Mouse (Mus musculus): ENCODE measurements around the gene Ell.

Gene Ell

DNA sequence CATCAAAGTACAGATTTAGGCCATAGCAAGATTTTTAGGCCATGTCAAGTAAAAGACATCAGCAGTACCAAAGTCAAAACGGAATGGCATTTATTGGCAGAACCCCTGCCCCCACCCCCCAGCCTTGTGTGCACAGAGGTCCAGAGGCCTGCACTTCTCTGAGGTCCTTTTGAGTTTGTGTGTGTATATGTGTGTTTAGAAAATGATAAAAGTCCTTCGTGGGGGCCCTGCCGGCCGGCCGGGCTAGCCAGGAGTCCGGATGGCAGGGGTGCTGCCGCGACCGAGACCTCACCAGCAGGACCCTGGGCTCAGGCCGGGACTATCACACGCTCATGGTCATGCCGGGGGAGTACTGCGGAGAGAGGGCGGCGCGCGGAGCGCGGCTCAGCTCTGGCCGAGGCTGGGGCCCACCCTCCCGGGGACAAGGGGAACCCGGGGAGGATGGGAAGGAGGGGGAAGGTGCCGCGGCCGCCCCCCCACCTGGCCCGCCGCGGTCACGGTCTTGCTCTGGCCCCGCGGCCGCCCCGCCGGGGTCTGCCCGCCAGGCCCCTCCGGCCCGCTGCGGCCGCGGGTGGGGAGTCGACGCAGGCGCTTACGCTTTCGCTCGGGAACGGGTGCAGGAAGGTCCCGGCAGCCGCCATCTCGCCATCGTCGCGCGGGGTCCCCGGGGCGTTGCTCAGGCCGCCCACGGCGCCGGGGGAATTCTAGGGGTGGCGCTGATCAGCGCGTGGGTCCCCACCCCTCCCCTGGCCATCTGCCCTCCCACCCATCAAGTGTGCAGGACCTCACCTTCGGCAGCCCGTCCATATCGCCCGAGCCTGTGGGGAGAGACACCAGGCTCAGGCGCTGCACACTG is 58.4 kb downstream of the Ell start:
- no peak for DNase-seq (ENCODE audit: low spot score in 2 of 2)

DNA sequence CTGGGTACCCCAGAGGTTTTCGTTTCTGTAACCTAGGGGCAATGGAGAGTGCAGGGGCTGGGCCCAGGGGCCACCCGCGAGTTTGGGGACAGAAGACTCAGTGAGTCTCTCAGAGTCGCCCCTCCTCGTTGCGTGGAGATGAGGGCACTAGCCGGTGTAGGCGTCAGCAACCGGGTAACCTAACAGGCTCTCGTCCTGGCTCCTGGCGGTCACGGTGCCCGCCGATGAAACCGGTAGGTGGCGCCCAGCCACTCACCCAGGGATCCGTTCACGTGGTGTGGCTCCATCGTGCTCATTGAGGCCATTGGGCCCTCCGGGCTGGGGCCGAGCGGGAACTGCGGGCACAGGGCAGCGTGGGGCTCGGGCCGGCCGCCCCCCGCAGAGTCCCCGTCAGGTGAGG is 59.0 kb downstream of the Ell start:
- DNase-seq (ENCODE audit: low spot score in 2 of 2), result peak; percentile 80 to 86

DNA sequence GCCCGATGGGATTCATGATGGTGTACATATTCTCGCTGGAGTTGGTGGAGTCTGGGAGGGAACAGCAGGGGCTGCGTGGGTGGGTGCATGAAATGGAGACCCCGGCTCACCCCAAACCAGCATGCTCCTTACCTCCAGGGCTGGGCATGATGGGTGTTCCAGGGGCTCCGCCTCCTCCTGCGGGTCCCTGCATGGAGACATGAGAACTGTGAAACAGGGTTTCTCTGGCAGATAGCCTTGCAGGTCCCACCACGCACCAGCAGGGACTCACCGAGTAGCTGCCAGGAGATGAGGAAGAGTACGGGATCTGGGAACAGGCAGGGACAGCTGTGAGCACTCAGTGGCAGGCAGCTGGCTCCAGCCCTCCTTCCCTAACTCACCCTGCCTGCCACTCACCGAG is 59.5 kb downstream of the Ell start:
- DNase-seq (ENCODE audit: low spot score in 2 of 2), result no peak

DNA sequence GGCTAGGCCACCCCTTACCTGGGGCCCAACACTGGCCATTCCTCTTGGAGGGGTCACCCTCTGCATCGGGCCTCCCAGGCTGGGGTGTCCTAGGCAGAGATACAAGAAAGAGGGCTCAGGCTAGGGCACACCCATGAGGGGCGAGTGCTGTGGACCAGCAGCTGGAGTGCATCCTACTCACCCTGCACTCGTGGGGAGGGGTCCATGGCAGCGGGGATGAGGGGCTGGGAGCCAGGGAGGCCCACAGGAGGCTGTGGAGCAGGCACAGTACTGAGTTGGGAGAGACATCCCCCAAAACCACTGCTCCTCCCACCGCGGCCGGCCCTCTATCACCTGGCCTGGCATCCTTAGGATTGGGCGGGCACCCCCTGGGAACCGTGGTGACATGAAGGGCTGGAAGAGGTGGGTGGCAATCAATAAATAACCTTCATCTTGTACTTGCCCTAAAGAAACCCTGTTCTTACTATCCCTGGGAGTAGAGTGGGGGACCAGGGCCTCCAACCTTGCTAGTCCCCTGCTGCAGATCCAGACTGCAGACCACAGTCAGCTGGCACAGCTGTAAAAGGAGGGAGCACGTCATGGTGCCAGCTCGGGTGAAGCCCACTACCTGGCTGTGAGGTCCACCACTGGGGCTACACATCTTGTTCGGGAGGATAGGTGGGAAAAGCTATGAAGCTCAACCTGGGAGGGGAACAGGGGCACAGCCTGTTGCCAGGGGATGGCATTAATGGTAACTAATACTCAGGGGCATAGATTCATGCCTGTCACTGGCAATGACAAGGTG is 60.4 kb downstream of the Ell start:
- no peak for DNase-seq (ENCODE audit: low spot score in 2 of 2)

DNA sequence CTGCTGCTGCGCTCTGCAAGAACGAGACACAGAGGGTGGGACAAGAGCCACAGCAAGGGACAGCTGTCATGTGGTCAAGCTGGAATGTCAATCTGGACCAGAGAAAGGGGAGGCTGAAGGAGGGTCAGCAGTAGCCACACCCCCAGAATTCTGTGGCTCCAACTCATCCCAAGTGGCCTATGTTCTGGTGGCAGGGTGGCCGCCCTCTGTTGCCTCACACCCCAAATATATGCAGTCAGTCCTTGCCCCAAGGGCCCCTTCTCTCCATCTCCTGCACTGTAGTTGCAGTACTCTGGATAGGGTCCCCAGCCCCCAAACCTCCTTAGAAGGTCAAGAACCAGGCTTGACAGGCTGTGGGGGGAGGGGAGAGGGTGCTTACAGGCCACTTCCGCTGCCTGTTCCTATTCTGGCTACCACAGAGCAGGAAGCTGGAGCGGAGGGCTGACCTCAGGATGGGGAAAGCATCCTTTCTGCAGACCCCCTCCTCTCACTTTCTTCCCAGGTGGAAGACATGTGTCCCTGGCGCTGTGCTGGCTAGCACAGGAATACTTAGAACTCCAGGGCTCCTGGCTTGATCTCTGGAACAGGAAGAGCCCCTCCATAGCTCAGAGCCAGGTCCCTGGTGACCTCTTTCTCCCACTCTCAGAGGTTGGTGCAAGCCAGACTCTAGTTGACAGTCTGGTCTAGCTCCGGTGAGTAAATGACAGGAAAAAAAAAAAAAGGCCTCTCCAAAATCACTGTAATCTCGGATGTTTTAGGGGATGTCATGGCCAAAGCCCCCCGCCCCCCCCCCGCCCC is 61.4 kb downstream of the Ell start:
- no peak for DNase-seq (ENCODE audit: low spot score in 2 of 2)

DNA sequence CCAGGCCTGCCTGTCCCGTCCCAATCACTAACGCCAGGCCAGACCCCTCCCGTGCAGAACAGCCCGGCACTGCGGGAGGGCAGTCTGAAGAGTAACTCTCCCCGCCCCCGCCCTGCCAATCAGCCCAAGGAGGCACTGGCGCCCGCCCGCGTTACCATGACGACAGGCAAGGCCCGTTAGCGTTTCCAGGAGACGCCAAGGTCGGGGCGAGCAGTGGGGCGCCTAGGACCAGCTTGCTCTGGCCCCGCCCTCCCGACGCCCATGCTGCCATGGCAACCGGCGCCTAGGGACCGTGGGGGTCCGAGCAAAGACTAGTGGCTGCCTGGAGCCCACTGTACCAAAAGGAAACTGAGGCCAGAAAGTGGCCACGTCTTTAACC is 62.0 kb downstream of the Ell start:
- DNase-seq (ENCODE audit: low spot score in 2 of 2), result peak; percentile 78 to 84

DNA sequence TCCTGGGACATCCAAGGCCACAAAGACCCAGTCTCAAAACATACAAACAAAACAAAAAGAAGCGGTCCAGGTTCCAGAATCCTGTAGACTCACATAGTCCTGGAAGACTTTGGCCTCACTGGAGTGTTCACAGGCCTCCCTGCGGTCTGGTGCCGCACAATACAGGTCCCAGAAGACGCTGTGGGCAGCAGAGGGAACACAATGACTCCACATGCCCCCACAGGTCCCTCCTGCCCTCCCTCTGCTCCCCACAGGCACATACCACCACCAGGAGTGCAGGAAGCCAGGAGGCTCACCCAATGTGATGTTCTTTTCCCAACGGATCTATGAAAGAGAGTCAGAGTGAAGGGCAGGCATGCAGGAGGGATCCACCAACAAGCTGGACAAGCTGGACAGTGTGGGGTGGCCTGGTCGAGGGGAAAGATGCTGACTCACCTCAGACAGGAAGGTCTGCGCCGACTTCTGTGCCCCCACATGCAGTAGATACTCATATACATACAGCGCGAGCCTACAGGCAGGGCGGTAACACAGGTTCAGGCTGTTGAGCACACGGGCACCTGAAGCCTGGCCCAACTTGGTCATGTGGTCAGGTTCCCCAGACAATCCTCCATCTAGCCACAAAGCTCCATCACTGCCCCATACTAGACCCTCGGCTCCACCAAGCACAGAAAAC is 63.0 kb downstream of the Ell start:
- no peak for DNase-seq (ENCODE audit: low spot score in 2 of 2)

DNA sequence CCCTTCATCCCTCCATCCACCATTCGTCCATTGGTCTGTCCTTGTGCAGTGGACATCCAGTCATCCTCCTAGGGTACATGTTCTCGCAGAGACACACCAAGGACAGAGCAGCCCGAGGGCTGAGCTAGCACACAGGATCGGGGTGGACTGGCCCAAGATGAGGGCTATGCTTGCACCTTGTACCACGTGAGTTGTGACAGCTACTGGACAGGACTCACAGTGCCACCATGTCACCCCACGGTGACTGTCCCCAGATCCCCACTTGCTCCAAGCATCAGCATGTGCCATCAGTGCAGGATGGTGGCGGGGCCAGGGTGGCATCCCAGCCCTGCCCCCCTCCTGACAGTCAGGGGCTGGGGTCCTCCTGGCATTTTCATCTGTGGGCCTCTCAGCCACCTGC is 65.3 kb downstream of the Ell start:
- no peak for DNase-seq (ENCODE audit: low spot score in 2 of 2)

DNA sequence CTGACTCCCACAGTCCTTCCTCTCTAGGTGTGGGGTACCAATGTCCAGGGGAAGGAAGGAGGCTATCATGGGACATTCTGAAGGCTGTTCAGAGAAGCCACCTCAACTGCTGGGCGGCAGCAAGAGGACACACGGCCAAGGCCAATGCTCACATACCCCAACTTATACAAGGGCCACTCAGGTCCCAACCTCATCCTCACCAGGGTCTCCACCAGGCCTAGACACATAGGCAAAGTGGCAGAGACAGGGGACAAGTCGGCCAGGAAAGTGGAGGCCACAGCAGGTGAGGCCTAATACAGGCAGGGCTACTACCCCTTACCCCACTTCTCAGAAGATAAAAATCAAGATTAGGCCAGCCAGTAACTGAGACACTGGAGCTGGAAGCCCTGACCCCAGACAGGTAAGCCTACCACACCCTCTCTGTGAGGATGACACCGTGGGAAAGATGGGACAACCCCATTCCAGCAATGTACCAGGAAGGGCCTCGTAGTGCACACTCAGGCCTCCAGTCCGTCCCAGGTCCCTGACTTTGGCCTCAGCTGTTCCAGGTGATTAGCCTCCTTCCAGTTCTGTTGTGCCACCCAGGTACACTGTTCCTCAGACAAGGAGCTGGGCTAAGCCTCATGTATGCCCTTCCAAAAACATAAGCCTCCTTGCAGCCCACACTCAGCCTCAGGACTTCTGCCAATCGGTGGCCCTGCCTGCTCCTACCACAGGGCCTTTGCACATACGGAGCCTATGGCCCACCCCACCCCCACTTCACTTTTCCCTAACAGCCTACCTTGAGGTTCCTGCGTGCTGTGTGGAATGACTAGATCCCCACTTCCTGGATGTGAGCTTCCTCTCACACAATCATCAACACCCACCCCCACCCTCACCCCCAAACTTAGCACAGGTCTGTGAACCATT is 66.9 kb downstream of the Ell start:
- no peak for DNase-seq (ENCODE audit: low spot score in 2 of 2)

DNA sequence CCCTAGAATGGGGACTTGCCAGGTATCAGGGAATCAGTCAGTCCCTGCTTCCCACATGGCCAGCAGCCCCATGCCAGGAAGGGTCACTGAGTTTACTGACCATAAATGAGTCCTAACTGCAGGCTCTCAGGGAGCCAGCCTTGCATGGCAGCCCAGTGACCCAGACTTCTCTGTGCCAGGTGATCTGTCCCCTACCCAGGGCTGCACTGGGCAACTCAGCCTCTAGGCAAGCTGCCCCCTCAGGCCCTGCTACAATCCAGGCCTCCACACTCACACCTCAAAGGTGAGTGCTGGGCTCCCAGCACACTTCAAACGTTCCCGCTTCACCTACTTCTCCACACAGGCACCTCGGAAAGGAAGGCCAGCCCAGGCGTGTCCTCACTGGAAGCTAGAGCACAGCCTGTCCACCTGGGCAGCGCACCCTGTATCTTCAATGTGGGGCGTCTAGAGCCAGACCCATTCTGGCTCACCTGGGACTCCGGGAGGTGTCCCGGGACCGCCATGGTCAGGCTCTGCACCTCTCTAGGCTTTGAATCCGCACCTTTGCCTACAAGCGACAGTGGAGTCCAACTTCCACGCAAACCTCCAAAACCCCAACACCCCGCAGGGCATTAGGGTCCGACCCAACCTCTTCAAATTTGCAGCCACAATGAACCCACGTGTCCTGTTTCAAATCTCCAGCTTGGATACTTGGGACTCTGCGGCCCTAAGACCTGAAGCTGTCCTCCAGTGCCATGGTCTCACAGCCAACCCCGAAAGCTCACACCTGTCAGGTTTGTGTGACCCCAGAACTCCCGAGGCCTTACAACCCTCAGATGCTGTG is 67.7 kb downstream of the Ell start:
- no peak for DNase-seq (ENCODE audit: low spot score in 2 of 2)

DNA sequence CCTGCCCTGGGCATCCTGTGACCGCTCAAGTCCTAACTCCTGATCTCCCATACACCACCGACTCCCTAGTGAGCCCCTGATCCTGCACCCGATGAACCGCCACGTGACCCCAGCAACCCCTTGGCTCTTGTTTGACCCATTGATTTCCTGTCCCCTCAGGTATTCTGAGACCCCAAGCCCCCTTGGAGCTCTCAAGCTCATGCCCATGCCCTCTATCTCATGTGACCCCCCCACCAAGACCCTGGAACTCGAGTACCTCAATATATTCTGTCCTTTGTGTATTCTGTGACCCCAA is 68.3 kb downstream of the Ell start:
- DNase-seq (ENCODE audit: low spot score in 2 of 2), result no peak

DNA sequence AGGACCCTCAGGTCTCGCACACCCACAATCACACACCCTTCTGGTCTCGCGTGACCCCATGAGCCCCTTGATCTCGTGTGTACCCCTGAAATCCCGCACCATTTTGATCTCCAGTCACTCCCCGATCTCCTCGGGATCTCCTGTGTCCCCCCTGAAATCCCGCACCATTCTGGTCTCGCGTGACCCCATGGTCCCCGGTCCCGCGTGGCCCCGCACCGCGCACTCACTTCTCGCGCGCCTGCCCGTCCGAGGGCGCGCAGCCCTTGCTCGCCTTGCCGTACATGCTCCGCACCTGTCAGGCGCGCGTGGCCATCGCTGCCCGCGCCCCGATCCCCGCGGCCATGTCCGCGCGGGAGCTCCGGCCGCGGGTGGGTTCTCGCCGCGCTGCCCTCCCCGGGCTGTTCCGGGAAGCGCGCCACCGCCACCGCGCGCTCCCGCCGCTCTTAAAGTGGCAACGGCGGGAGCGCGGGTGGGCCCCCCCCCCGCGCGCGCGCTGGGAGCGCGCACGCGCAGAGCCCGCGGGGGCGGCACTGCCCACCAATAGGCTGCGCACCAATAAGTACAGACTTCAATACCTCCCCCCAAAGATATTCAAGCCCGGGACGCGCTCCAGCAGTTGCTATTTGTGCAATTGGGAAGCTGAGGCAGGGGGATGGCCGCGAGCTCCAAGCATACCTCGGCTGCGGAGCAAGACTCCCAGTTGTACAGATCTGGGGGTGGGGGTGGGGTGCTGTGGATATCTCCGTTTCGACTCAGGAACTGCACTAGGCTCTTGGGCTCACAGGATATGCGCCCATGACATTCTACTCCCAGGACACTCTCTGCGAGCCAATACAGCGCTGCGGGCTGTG is 68.9 kb downstream of the Ell start:
- DNase-seq (ENCODE audit: low spot score in 2 of 2), result no peak

DNA sequence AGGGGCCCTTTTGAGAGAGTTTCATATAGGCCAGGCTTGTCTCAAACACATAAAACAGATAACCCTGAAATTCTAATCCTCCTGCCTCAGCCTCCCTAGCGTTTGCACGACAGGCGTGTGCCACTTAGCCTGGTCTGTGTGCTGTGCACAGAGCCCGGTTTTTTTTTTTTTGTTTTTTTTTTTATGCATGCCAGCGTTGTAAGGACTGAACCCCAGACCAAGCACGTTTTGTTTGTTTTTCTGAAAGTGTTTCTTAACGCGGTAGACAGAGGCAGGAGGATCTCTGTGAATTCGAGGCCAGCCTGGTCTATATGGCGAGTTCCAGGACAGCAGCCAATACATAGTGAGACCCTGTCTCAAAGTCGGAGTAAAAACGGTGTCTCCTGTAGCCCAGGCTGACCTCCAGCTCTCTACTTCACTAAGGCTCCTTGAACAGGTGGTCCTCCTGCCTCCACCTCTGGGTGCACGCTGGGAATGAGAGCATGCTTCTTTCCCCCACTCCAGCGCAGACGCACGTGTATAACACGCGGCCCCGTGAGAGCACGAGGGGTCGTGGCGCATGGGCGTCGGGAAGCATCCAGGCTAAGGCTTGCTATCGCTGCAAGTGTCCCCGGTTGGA is 69.6 kb downstream of the Ell start, which contains the start of gene Ssbp4:
TSS of gene Ssbp4 (minus strand) at position 124 of the 619 bp plus-strand sequence.
- no peak for DNase-seq (ENCODE audit: low spot score in 2 of 2)

DNA sequence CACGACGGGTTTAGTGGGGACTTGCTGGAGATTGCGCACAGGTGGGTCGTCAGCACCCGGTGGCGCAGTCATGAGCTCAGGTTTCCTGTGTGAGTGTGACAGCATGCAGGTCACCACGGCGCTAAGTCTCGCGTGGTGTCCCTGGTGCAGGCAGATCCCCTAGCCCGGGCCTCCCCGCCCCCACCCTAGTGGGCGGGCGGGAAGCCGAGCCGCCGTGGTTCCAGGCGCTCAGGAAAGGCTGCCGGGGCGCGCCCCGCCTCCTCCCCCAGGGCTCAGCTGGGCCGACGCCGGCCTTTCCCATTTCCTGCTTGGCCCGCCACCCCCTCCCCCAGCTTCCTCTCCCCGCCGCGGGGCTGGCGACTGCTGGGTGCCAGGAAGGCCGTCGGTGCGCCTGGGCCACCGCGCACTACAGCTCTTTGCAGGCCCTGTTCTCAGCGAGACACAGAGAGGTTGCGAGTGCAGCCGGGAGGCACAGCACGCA is 70.2 kb downstream of the Ell start:
- no peak for DNase-seq (ENCODE audit: low spot score in 2 of 2)

DNA sequence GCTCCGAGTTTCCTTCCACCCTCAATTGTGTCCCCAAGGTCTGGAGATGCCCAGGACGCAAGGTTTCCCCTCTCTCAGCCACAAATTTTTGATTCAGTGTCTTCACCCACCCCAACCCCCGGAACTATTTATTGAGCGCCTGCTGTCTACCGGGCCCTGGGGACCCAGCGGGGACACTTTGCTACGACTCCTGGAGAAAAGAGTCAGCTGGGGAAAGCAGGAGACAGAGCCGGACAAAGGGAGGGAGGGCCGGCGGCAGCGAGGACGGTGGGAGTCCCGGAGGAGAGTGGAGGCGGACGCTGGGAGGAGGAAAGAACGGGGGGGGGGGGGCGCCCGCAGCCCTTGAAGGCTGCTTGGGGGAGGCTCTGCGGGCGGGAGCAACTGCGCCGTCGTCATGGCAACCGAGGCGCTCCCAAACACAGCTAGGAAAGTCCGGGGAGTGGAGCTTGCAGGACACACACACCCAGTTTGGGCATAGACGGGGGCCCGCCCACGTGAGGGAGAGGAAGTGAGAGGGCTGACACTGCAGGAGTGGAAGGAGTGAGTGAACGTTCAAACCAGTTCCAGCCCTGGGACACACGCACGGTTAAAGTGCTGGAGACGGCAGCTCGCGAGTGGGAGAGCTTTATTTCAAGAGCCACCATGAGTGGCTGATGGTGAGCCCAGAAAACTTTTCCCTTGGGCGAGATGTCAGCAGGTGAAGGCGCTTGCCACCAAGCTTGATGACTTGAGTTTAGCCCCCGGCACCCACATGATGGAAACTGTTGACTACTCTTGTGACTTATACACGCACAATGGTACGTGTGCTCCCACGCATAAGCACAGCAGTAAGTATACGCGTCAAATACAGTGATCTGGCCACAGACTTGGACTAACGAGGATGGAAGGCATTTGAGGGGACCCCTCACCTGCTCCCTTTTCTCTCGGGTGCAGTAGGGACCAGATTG is 70.9 kb downstream of the Ell start:
- peak; percentile 82 to 85 for DNase-seq (ENCODE audit: low spot score in 2 of 2)

DNA sequence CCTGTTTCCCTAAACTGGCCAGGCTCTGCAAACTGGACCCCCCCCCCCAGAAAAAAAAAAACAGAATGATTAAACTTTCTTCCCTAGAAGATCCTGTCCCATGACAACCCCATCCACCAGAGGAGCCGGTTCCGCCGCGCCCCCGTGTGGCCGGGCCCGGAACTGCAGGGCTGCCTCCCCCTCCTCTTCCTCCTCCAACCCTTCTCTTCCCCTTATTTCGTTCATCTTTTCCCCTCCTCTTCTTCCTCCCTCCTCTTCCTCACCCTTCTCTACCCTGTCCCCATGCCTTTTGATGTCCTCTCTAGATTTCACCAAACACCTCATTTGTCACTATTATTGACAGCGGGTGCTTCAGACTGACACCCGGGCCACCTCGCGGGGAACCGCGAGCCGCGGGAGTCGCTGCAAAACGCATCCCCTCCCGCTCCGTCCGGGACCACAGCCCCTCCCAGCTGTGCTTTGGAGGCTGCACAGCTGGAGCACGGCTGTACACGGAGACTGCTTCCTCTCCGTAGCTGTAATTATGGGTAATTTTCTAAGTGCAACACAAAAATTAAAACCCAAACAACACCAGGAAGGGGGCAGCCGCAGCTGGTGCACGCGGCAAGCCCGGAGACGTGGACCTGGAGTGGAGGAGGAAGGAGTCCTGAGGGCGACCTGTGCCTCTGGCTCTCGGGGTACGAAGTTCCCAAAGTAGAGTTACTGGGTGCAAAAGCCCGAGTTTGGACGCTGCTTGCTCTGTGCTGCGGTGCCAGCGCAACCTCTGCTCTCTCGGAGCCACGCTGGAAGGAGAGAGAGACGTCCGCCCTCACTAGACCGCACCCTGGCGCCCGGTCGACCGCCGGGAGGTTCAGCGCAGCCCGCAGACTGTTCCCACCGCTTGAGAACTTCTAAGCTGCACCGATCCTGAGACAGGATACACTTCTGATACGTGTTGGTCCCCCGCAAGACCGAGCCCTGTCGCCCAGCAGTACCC is 71.8 kb downstream of the Ell start:
- peak; percentile 74 to 76 for DNase-seq (ENCODE audit: low spot score in 2 of 2)

Data from frontal cortex, postnatal 36 days (tissue).